Mouse (Mus musculus) left cerebral cortex, postnatal 25 days (tissue): ENCODE measurements around the gene Phf6. TPM values are rescaled to one million over a fixed set of nuclear protein-coding genes. Genes with fewer than 3 reads are reported as not detected.
"Not testable (repeated sequence)": the region's sequence is repeated elsewhere in the genome, so short reads cannot be mapped to it uniquely, and the experiment has no call there.

Experiments used
- DNase-seq, 2 experiments: peaks; one replicate each; pipeline ENCODE4 v3.0.0; 2022; ENCODE audit warnings: low spot score in 2 of 2, mixed read lengths in 1 of 2
- intact Hi-C: fragments of 180-260 bp; cut with DNase I; formaldehyde crosslinking; loops from one replicate; pipeline ENCODE4 v1.15.1; 2025
- total RNA-seq, 2 experiments: library from RNA; stranded (reverse); gene quantifications; 2 replicates each; pipeline ENCODE4 v1.2.3; 2021

Phf6 gene
- total RNA-seq, 2 experiments from 2014 or later = 17.2 to 17.4 TPM

DNA sequence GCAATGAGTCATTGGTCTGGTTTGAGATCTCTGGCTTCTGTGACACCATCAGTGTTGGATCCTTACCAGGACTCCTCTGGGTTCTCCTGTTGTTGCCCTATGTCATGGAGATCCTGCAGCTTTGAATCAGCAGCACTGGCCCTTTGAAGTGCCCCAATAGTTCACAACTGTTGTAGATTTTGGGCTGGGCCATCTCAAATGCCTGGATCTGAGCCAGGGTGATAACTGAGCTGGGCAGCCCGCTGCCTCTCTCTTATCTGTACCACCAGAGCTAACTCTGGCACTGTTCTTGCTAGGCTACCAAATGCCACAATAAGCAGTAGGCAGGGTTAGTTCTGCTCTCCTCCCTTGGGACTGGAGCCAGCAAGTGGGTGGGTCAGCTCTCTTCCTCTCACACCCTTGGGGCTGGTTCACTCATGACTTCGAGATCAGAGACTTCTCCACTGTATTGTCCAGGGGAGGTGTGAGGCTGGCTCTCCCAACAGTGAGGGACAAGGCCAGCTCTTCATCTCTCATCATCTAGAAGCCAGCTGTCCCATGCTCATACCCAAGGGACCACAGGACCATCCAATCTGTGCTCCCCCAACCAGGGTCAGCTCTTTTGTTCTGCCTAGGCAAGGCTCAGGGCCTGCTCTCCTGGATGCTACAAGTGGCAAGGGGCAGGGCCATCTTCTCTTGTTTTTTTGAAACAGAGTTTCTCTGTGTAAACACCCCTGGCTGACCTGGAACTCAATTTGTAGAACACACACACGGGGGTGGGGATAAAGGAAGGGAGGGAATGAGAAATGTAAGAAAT is 59.3 kb downstream of the Phf6 start:
- no peak for DNase-seq
- intact Hi-C loops = no loop called here

DNA sequence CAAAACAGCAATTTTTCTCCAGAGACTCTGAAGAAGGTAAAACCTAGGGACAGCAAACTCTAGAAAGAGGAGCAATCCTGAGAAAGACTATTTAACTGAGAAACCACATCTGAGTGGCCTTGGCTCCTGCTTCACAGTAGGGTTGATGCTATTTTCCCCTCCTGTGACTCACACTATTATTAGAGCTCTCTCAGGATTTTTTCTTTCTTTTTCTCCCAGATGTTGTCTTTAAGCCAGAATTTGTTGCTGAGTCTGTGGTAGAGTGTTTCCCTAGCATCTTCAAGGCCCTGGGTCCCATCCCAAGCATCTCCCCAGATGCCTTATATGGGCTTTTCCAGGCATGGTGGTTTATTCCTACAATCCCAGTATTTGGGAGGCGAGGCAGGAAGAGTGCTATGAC is 60.1 kb downstream of the Phf6 start:
- no peak for DNase-seq
- intact Hi-C loops = no loop called here

- intact Hi-C loops = no loop called here
- DNase-seq = no peak
Measured at GRCm38 (mm10) chrX:52972680-52973079, 60.6 kb downstream of the Phf6 start.

DNA sequence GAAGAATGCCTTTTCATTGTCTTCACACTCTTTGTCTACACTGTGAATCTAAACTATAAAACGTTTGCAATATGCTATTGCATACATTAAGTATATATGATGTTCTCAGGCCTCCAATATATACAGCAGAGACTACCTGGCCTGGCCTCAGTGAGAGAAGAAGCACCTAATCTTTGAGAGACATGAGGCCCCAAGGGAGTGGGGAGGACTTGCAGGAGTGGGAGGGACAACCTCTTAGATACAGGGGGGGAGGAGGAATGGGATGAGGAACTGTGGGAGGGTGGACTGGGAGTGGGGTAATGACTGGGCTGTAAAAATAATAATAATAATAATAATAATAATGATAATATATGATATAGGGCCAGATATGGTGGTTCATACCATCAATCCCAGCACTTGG is 66.5 kb downstream of the Phf6 start:
- intact Hi-C loops = no loop called here
- DNase-seq = no peak

- DNase-seq = no peak
- intact Hi-C loops = no loop called here
Measured at GRCm38 (mm10) chrX:52981378-52981777, 69.3 kb downstream of the Phf6 start.

- intact Hi-C loops = no loop called here
- DNase-seq = peak; percentile 74 to 91
Measured at GRCm38 (mm10) chrX:52987905-52988783, 76.1 kb downstream of the Phf6 start, which contains the start of gene Hprt. Gene Hprt (plus strand): TSS chrX:52988137.

DNA sequence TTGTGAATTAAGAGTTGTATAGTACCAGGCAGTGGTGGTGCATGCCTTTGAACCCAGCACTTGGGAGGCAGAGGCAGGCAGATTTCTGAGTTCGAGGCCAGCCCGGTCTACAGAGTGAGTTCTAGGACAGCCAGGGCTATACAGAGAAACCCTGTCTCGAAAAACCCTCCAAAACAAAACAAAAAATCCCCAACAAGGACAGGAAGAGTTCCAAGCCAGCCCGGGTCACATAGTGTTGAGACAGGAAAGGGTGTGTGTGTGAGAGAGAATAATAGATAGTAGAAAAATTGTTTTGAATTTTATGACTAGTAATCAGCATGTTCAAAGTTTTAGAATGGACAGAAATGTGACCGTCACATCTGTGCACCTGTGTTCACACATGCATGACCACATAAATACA is 82.7 kb downstream of the Phf6 start:
- DNase-seq, intact Hi-C loops: not testable (repeated sequence)

GRCm38 (mm10) chrX:53004887-53005286 is 92.8 kb downstream of the Phf6 start:
- intact Hi-C loops, DNase-seq: not testable (repeated sequence)

- intact Hi-C loops = no loop called here
- DNase-seq = peak; percentile 12 to 44
Measured at GRCm38 (mm10) chrX:53006062-53006461, 94.0 kb downstream of the Phf6 start.

Other genes with a start within 250 kb of the Phf6 start
- 1 to 10 TPM; 2.5 to 3.4 TPM for gene Ccdc160, start 121.1 kb upstream of the Phf6 start, total RNA-seq
- gene Hprt, start 75.9 kb downstream of the Phf6 start, total RNA-seq = 100 to 1,000 TPM; 136 to 172 TPM